Comparison of ENCODE assay signal across 12 mouse cellular contexts in genomic region chr7:111163861-111164260, GRCm38 (mm10).
DNase-seq lines count a peak whose midpoint lies in the region; ATAC-seq and TF ChIP-seq lines count a peak whose summit lies in the region.
"Had no signal": no experiment of that assay in that cellular context is flagged by ENCODE, and none has a peak within 500 bp of the region (broad histone marks: within the 10 kb centered on the region; RNA-seq: fewer than 3 reads in every experiment).

No protein-coding gene starts in this region.

- H3K36me3 ChIP-seq in lung, embryonic 14.5 days (ENCODE audit: insufficient read depth), result no peaks in the 10 kb centered on the region
- no peaks in the 10 kb centered on the region for H3K36me3 ChIP-seq in small intestine, adult 2 months (ENCODE audit: control insufficient read depth, insufficient read depth, low read length)
- H3K36me3 ChIP-seq: heart, embryonic 12.5 days had no signal

- peak; percentile 45 for TF ChIP-seq CTCF in lung, embryonic 14.5 days (IDR thresholded peaks at IDR 0.05; ENCODE audit: low read depth)
- TF ChIP-seq CTCF in small intestine, adult 2 months (IDR thresholded peaks at IDR 0.05; ENCODE audit: extremely low read depth, insufficient read length, insufficient replicate concordance, low read depth, low read length), result peak; percentile 35; the same call in 1 of the 2 replicates
- no peak for TF ChIP-seq CTCF in lung, adult 2 months (IDR thresholded peaks at IDR 0.05; ENCODE audit: insufficient read depth, low read length)

- H3K9ac ChIP-seq in lung, embryonic 14.5 days, result no peak overlapping the region
- H3K9ac ChIP-seq: heart, embryonic 12.5 days had no signal

- no peak overlapping the region for H3K4me3 ChIP-seq in lung, embryonic 14.5 days (ENCODE audit: low read depth, low read length)
- no peak overlapping the region for H3K4me3 ChIP-seq in small intestine, adult 2 months (ENCODE audit: low read depth, low read length)
- H3K4me3 ChIP-seq in lung, adult 2 months (replicated peaks; ENCODE audit: extremely low read depth, low read depth, low read length), result no peak overlapping the region
- H3K4me3 ChIP-seq: heart, embryonic 12.5 days had no signal

- no peak for ATAC-seq in lung, embryonic 14.5 days (ENCODE audit: insufficient read depth)

- WGBS in lung, embryonic 14.5 days, result 39% methylated on average over 3 of the region's 3 CpGs
- WGBS in small intestine, adult 2 months, result 57% methylated on average over 3 of the region's 3 CpGs
- 43% methylated on average over 3 of the region's 3 CpGs for WGBS in lung, adult 2 months

- H3K4me2 ChIP-seq in lung, embryonic 14.5 days, result no peak overlapping the region
- H3K4me2 ChIP-seq: heart, embryonic 12.5 days had no signal

- no peak for TF ChIP-seq POLR2A in small intestine, adult 2 months (IDR thresholded peaks at IDR 0.05; ENCODE audit: low read depth, low read length)
- TF ChIP-seq POLR2A in lung, adult 2 months (IDR thresholded peaks at IDR 0.05; ENCODE audit: borderline replicate concordance, extremely low read depth, low read depth, low read length), result no peak

- H3K27ac ChIP-seq in lung, embryonic 14.5 days (ENCODE audit: low read depth), result no peak overlapping the region
- H3K27ac ChIP-seq in small intestine, adult 2 months (ENCODE audit: insufficient read depth, low read depth, low read length), result no peak overlapping the region

- no peaks in the 10 kb centered on the region for H3K27me3 ChIP-seq in lung, embryonic 14.5 days (ENCODE audit: insufficient read depth, low read length)
- H3K27me3 ChIP-seq in small intestine, adult 2 months (ENCODE audit: control insufficient read depth, insufficient read depth, low read length), result no peaks in the 10 kb centered on the region
- H3K27me3 ChIP-seq: heart, embryonic 12.5 days had no signal

- DNase-seq in cerebellum, postnatal 14 days, result peak; percentile 37 to 70
- no peak for DNase-seq in cerebellum, adult 11 months
- DNase-seq in lung, embryonic 14.5 days, result no peak
- no peak for DNase-seq in lung, postnatal 25 days (ENCODE audit: low spot score)
- DNase-seq in WW6 (ENCODE audit: low read depth, low spot score), result peak; percentile 9
- no peak for DNase-seq in lung, adult 2 months
- no peak for DNase-seq in urinary bladder, adult 18-20 months (ENCODE audit: low spot score in 2 of 2)
- DNase-seq: kidney, adult 11 months; layer of hippocampus, postnatal 36 days; lung, adult 18-20 months had no signal

- no peaks in the 10 kb centered on the region; the same call in 1 of the 2 replicates for H3K4me1 ChIP-seq in lung, embryonic 14.5 days (ENCODE audit: insufficient read depth)
- peaks cover 9% of the 10 kb centered on the region; the same call in 1 of the 2 replicates for H3K4me1 ChIP-seq in small intestine, adult 2 months (ENCODE audit: control insufficient read depth, insufficient read depth, insufficient read length, low read length)
- no peaks in the 10 kb centered on the region for H3K4me1 ChIP-seq in lung, adult 2 months (ENCODE audit: control insufficient read depth, insufficient read depth, low read length)

- no peaks in the 10 kb centered on the region for H3K9me3 ChIP-seq in lung, embryonic 14.5 days (ENCODE audit: low read depth, low read length)
- H3K9me3 ChIP-seq: heart, embryonic 12.5 days had no signal

Comparison
In these comparisons a context has a peak if more than half of its experiments do, and no peak if none do; other contexts are left out.
1. DNase-seq: peak in cerebellum, postnatal 14 days (2 of 2) and WW6 (single experiment); none in cerebellum, adult 11 months (single experiment), lung, embryonic 14.5 days (single experiment), lung, postnatal 25 days (single experiment), lung, adult 2 months (single experiment) and urinary bladder, adult 18-20 months (0 of 2).